Mouse (Mus musculus) stomach, postnatal 0 days (tissue): ENCODE results near the gene Sec23ip.

Source experiments
- CTCF ChIP-seq: IDR thresholded peaks from 2 replicates; pipeline ENCODE4 v1.5.1; 2016; ENCODE audit warnings: antibody characterized with exemption, low read depth, mild to moderate bottlenecking, moderate library complexity
- EP300 ChIP-seq: optimal IDR thresholded peaks from 2 replicates; pipeline ENCODE3; 2016; ENCODE audit warnings: antibody characterized with exemption

DNA sequence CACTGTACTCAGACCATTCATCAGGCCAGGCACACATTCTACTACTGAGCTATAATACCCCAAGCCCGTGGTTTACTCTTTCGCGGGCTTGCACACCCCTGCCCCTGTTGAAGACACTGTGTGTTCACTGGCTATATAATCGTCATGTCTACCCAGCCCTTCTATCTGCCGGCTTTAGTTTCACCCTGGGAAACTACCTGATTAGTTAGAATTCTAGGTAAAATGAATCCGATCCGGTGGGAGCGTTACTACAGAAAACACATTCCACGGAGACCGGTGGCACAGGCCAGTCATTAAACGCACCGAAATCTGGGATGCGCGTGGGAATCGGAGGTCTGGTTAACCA lies 5.7 kb upstream of the Sec23ip start:
- TF ChIP-seq CTCF (no peak), EP300 (no peak)
